Mouse (Mus musculus) embryonic facial prominence, embryonic 12.5 days (tissue): Measurements from ENCODE around the gene Hes7. TPM values are rescaled to one million over a fixed set of nuclear protein-coding genes. Genes with fewer than 3 reads are reported as not detected.

ENCODE experiments used
- ATAC-seq: fragments of 200-750 bp; cut with Nextera tagmentation; 2 replicates; pipeline ENCODE4 v1.8.0; 2017; ENCODE audit not compliant: insufficient number of reproducible peaks, insufficient read depth, low FRiP score, low TSS enrichment
- H3K27ac ChIP-seq: fragments of 300-500 bp; sonication (generic); 2 replicates; pipeline ENCODE4 v1.5.1; 2016; ENCODE audit warnings: mild to moderate bottlenecking
- H3K27me3 ChIP-seq: fragments of 300-500 bp; sonication (generic); 2 replicates; pipeline ENCODE4 v1.6.1; 2016; ENCODE audit warnings: mild to moderate bottlenecking, moderate library complexity
- H3K36me3 ChIP-seq: fragments of 300-500 bp; sonication (generic); 2 replicates; pipeline ENCODE4 v1.6.1; 2016; ENCODE audit warnings: mild to moderate bottlenecking
- H3K4me1 ChIP-seq: fragments of 300-500 bp; sonication (generic); 2 replicates; pipeline ENCODE4 v1.6.1; 2016
- H3K4me2 ChIP-seq: fragments of 300-500 bp; sonication (generic); replicated peaks from 2 replicates; pipeline ENCODE4 v1.6.1; 2016; ENCODE audit warnings: mild to moderate bottlenecking, moderate library complexity
- H3K4me3 ChIP-seq: fragments of 300-500 bp; sonication (generic); 2 replicates; pipeline ENCODE4 v1.5.1; 2016; ENCODE audit warnings: mild to moderate bottlenecking
- H3K9ac ChIP-seq: fragments of 300-500 bp; sonication (generic); 2 replicates; pipeline ENCODE4 v1.6.1; 2016; ENCODE audit warnings: mild to moderate bottlenecking, moderate library complexity
- H3K9me3 ChIP-seq: fragments of 300-500 bp; sonication (generic); 2 replicates; pipeline ENCODE4 v1.6.1; 2016; ENCODE audit warnings: mild to moderate bottlenecking, moderate library complexity
- WGBS: fragments of 180-500 bp; shearing (Covaris S2); methylation state at CpG from one replicate; pipeline ENCODE4 v1.1.7; 2016; 5-methylcytosine and 5-hydroxymethylcytosine counted together
- polyA plus RNA-seq: library from polyadenylated mRNA; unstranded; fragments of >200 nt; fragmentation: Nextera tagmentation; extraction: Ambion mirVana; gene quantifications from 2 replicates; pipeline ENCODE4 v1.2.1, GENCODE M21; 2016

The Hes7 gene
- polyA plus RNA-seq, 1 experiment from 2014 or later: 0.65 TPM

GRCm38 (mm10) chr11:69171626-69172025, 51.4 kb downstream of the Hes7 start:
- 24% methylated on average over 7 of the region's 7 CpGs for WGBS
- Histone ChIP-seq H3K4me2 (no peak overlapping the region), H3K4me3 (no peak overlapping the region), H3K27ac (no peak overlapping the region), H3K4me1 (no peaks in the 10 kb centered on the region), H3K9me3 (no peaks in the 10 kb centered on the region), H3K27me3 (0 out of 2 replicates have a peak, but pooled peaks cover 4% of the 10 kb centered on the region), H3K36me3 (no peaks in the 10 kb centered on the region), H3K9ac (no peak overlapping the region)
- ATAC-seq: no peak

- Histone ChIP-seq H3K4me3 (no peak overlapping the region), H3K4me1 (no peaks in the 10 kb centered on the region), H3K27ac (no peak overlapping the region), H3K36me3 (no peaks in the 10 kb centered on the region), H3K9ac (no peak overlapping the region), H3K9me3 (no peaks in the 10 kb centered on the region), H3K4me2 (no peak overlapping the region), H3K27me3 (0 out of 2 replicates have a peak, but pooled peaks cover 4% of the 10 kb centered on the region)
- WGBS: 82% methylated on average over 2 of the region's 2 CpGs
- no peak for ATAC-seq
Observed at GRCm38 (mm10) chr11:69172606-69173005, 52.4 kb downstream of the Hes7 start.

Other genes with a start within 250 kb of the Hes7 start
- 78.6 and 82.0 TPM in 2 replicates for gene Ndel1, start 248.5 kb upstream of the Hes7 start, polyA plus RNA-seq
- gene Rnf222, start 231.9 kb upstream of the Hes7 start, polyA plus RNA-seq: 0.08 and 0.19 TPM in 2 replicates
- gene Rpl26, start 218.8 kb upstream of the Hes7 start, polyA plus RNA-seq: 915 and 939 TPM in 2 replicates
- gene Odf4, start 193.3 kb upstream of the Hes7 start, polyA plus RNA-seq: not detected in 2 replicates
- 8.1 and 8.5 TPM in 2 replicates for gene Arhgef15, start 162.9 kb upstream of the Hes7 start, polyA plus RNA-seq
- gene Slc25a35, start 152.3 kb upstream of the Hes7 start, polyA plus RNA-seq: 2.6 and 4.1 TPM in 2 replicates
- gene Rangrf, start 145.2 kb upstream of the Hes7 start, polyA plus RNA-seq: 59.3 and 64.2 TPM in 2 replicates
- gene Pfas, start 111.9 kb upstream of the Hes7 start, polyA plus RNA-seq: 44.0 and 44.3 TPM in 2 replicates
- gene Ctc1, start 104.5 kb upstream of the Hes7 start, polyA plus RNA-seq: 71.0 and 75.2 TPM in 2 replicates
- 148 and 152 TPM in 2 replicates for gene Aurkb, start 74.8 kb upstream of the Hes7 start, polyA plus RNA-seq
- gene Borcs6, start 60.7 kb upstream of the Hes7 start, polyA plus RNA-seq: 12.3 and 12.6 TPM in 2 replicates
- gene Tmem107, start 49.6 kb upstream of the Hes7 start, polyA plus RNA-seq: 36.8 and 43.5 TPM in 2 replicates
- 84.3 and 85.0 TPM in 2 replicates for gene Vamp2, start 31.9 kb upstream of the Hes7 start, polyA plus RNA-seq
- 11.4 and 11.5 TPM in 2 replicates for gene Per1, start 25.2 kb upstream of the Hes7 start, polyA plus RNA-seq
- gene 9130213A22Rik, start 2.2 kb downstream of the Hes7 start, polyA plus RNA-seq: 0.14 and 0.40 TPM in 2 replicates
- 0.47 and 0.89 TPM in 2 replicates for gene Aloxe3, start 5.5 kb downstream of the Hes7 start, polyA plus RNA-seq
- gene Alox12b, start 36.6 kb downstream of the Hes7 start, polyA plus RNA-seq: 0.15 and 0.19 TPM in 2 replicates
- gene Alox8, start 77.4 kb downstream of the Hes7 start, polyA plus RNA-seq: 0.12 and 0.20 TPM in 2 replicates
- gene Gucy2e, start 116.6 kb downstream of the Hes7 start, polyA plus RNA-seq: 0.10 and 0.17 TPM in 2 replicates
- 31.2 and 34.1 TPM in 2 replicates for gene Cntrob, start 203.4 kb downstream of the Hes7 start, polyA plus RNA-seq
- gene Trappc1, start 203.6 kb downstream of the Hes7 start, polyA plus RNA-seq: 164 and 173 TPM in 2 replicates
- 2.2 and 2.4 TPM in 2 replicates for gene Kcnab3, start 205.9 kb downstream of the Hes7 start, polyA plus RNA-seq
- 24.1 and 25.0 TPM in 2 replicates for gene Rnf227, start 220.1 kb downstream of the Hes7 start, polyA plus RNA-seq
- 130 and 135 TPM in 2 replicates for gene Chd3, start 249.0 kb downstream of the Hes7 start, polyA plus RNA-seq